Mouse (Mus musculus): ENCODE results near the gene Rfx5. TPM values are rescaled to one million over a fixed set of nuclear protein-coding genes. Genes with fewer than 3 reads are reported as not detected.
"Not testable (repeated sequence)": the region's sequence is repeated elsewhere in the genome, so short reads cannot be mapped to it uniquely, and the experiment has no call there.

The Rfx5 gene
- polyA plus RNA-seq (2015; fragmentation: Nextera tagmentation; extraction: Ambion mirVana): 5.9 and 6.8 TPM in 2 replicates

DNA sequence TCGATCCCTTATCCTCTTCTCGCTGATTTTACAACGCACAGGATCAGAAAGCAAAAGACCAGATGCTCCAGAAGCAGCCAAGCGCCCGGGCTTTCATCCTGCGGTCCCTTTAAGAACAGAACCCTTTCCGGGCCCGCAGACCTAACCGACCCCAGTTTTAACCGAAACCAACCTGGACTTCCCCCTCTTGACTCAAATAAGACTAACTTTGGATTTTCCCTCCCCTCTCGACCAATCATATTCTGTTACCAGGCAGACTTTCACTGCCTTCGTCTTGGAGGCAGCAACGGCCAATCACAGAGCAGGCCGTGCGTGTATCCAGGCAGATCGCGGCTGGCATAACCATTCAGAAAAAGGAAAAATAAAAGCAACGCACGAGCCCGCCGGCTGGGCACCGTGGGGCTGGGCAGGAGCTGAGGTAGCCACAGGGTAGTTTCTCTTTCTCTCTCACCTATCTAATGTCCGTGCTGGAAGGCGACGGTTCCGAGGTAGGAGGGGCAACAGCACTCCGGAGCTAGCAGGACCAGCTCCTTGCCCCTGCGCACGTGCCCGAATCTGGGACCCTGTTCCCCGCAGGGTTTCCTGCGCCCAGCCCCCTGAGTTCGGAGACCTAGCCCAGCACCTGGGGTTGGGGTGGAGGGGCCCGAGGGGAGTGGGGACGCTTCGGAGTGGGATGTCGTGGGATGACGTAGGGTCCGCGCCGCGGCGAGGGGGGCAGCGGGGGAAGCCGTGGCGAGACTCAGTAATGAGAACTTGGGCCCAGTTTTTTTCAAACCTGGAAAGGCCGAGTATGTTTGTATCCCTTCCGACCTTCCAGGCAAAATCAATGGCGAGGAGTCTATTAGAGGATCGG lies at the start of gene Rfx5:
Gene Rfx5, plus strand, starts transcription at position 312 of the 853 bp plus-strand sequence.
- WGBS: under 1% methylated on average over 45 of the region's 50 CpGs
- no peaks in the 10 kb centered on the region for H3K27me3 ChIP-seq (ENCODE audit: insufficient read depth, low read length)

DNA sequence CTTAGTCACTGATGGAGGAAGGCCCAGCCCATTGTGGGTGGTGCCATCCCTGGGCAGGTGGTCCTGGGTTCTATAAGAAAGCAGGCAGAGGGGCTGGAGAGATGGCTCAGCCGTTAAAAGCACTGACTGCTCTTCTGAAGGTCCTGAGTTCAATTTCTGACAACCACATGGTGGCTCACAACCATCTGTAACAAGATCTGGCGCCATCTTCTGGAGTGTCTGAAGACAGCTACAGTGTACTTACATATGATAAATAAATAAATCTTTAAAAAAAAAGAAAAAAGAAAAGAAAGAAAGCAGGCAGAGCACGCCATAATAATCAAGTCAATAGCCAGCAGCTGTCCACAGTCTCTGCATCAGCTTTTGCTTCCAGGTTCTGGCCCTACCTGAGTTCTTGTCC lies 49.1 kb upstream of the Rfx5 start:
- 64% methylated on average over 3 of the region's 3 CpGs for WGBS
- not testable (repeated sequence) for H3K4me3 ChIP-seq (replicated peaks; ENCODE audit: low read depth, low read length); H3K27ac ChIP-seq; ATAC-seq (replicated peaks; ENCODE audit: low FRiP score, low read depth); H3K4me2 ChIP-seq (ENCODE audit: low read length); H3K9me3 ChIP-seq (replicated peaks; ENCODE audit: low read length); DNase-seq (ENCODE audit: low spot score); H3K36me3 ChIP-seq (ENCODE audit: insufficient read depth, low read length); H3K27me3 ChIP-seq (ENCODE audit: insufficient read depth, low read length); H3K9ac ChIP-seq (ENCODE audit: low read depth, low read length); H3K4me1 ChIP-seq (replicated peaks; ENCODE audit: insufficient read depth, low read length)
- peak; percentile 36 for TF ChIP-seq CTCF (IDR thresholded peaks at IDR 0.05; ENCODE audit: low read depth)

More for the DNA sequence above, at the start of gene Rfx5:
- peak; percentile 96 for ATAC-seq (replicated peaks; ENCODE audit: low FRiP score, low read depth)
- TF ChIP-seq CTCF (IDR thresholded peaks at IDR 0.05; ENCODE audit: low read depth): no peak
- no peaks in the 10 kb centered on the region for H3K9me3 ChIP-seq (replicated peaks; ENCODE audit: low read length)
- H3K36me3 ChIP-seq (ENCODE audit: insufficient read depth, low read length): peaks cover 31% of the 10 kb centered on the region
- H3K9ac ChIP-seq (ENCODE audit: low read depth, low read length): peak within 1 kb of the TSS; percentile 89
- peaks cover 10% of the 10 kb centered on the region; the same call in 1 of the 2 replicates for H3K4me1 ChIP-seq (replicated peaks; ENCODE audit: insufficient read depth, low read length)
- H3K4me2 ChIP-seq (ENCODE audit: low read length): peak within 1 kb of the TSS; percentile 80
- peak within 1 kb of the TSS; percentile 93 for H3K27ac ChIP-seq
- DNase-seq (ENCODE audit: low spot score): peak; percentile 99
- H3K4me3 ChIP-seq (replicated peaks; ENCODE audit: low read depth, low read length): peak within 1 kb of the TSS; percentile 89

DNA sequence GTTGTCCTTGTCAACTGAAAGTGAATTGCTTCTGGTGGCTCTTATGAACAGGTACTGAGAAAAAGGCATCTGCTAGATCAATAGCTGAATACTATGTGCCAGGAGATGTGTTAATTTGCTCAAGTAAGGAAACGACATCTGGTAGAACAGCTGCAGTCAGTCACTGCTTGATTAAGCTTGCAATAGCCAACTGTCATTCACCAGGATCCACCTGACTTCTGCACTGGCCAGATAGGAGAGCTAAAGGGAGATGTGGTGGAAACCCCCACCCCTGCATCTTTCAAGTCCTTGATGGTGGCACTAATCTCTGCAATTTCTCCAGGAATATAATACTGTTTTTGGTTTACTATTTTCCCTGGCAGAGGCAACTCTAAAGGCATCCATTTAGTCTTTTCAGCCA lies 47.4 kb upstream of the Rfx5 start:
- H3K4me1 ChIP-seq (replicated peaks; ENCODE audit: insufficient read depth, low read length): no peaks in the 10 kb centered on the region
- no peak for ATAC-seq (replicated peaks; ENCODE audit: low FRiP score, low read depth)
- no peaks in the 10 kb centered on the region for H3K27me3 ChIP-seq (ENCODE audit: insufficient read depth, low read length)
- H3K27ac ChIP-seq: no peak overlapping the region
- no peaks in the 10 kb centered on the region for H3K36me3 ChIP-seq (ENCODE audit: insufficient read depth, low read length)
- TF ChIP-seq CTCF (IDR thresholded peaks at IDR 0.05; ENCODE audit: low read depth): no peak
- no peak for DNase-seq (ENCODE audit: low spot score)
- H3K9ac ChIP-seq (ENCODE audit: low read depth, low read length): no peak overlapping the region
- no peak overlapping the region for H3K4me3 ChIP-seq (replicated peaks; ENCODE audit: low read depth, low read length)
- H3K4me2 ChIP-seq (ENCODE audit: low read length): no peak overlapping the region
- no peaks in the 10 kb centered on the region for H3K9me3 ChIP-seq (replicated peaks; ENCODE audit: low read length)
- WGBS: 39% methylated on average over 1 of the region's 1 CpGs

DNA sequence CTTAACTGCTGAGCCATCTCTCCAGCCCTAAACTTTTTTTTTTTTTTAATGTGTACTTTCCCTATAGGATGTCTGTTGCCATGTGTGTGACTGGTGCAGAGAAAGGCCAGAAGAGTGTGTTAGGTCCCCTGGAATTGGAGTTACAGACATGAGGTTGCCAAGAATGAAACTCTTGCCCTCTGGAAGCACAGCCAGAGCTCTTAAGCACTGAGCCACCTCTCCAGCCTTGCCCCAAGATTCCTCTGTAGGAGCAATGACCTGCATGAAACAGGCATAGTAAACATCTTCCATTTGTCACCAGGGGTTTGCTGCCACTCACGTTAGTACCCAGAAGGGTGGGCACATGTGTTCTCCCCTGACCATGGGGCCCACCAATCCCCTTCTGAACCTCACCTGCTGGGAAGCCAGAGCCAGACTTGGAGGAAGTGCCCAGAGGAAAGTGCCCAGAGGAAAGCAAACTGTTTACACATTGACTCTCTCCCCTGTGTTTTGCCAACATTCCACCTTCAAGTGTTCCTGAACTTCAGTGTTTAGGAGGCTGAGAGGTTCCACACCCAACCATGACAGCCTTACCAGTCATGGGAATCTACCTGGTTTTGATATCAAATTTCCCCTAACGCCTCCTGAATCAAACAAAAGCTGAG lies 42.7 kb upstream of the Rfx5 start:
- 62% methylated on average over 2 of the region's 2 CpGs for WGBS
- Histone ChIP-seq H3K27me3 (ENCODE audit: insufficient read depth, low read length) (no peaks in the 10 kb centered on the region), H3K4me1 (replicated peaks; ENCODE audit: insufficient read depth, low read length) (no peaks in the 10 kb centered on the region; the same call in 1 of the 2 replicates), H3K27ac (no peak overlapping the region), H3K4me3 (replicated peaks; ENCODE audit: low read depth, low read length) (no peak overlapping the region), H3K9me3 (replicated peaks; ENCODE audit: low read length) (no peaks in the 10 kb centered on the region), H3K9ac (ENCODE audit: low read depth, low read length) (no peak overlapping the region), H3K36me3 (ENCODE audit: insufficient read depth, low read length) (no peaks in the 10 kb centered on the region), H3K4me2 (ENCODE audit: low read length) (no peak overlapping the region)
- no peak for TF ChIP-seq CTCF (IDR thresholded peaks at IDR 0.05; ENCODE audit: low read depth)
- ATAC-seq (replicated peaks; ENCODE audit: low FRiP score, low read depth) (no peak), DNase-seq (ENCODE audit: low spot score) (no peak)

- peak; percentile 71 for ATAC-seq (replicated peaks; ENCODE audit: low FRiP score, low read depth)
- WGBS: 42% methylated on average over 5 of the region's 5 CpGs
- Histone ChIP-seq H3K9ac (ENCODE audit: low read depth, low read length) (no peak overlapping the region), H3K4me1 (replicated peaks; ENCODE audit: insufficient read depth, low read length) (peaks cover 4% of the 10 kb centered on the region; the same call in 1 of the 2 replicates), H3K36me3 (ENCODE audit: insufficient read depth, low read length) (no peaks in the 10 kb centered on the region), H3K27ac (peak overlapping the region; percentile 72), H3K27me3 (ENCODE audit: insufficient read depth, low read length) (no peaks in the 10 kb centered on the region), H3K4me2 (ENCODE audit: low read length) (no peak overlapping the region), H3K9me3 (replicated peaks; ENCODE audit: low read length) (no peaks in the 10 kb centered on the region), H3K4me3 (replicated peaks; ENCODE audit: low read depth, low read length) (no peak overlapping the region)
- TF ChIP-seq CTCF (IDR thresholded peaks at IDR 0.05; ENCODE audit: low read depth): no peak
- peak; percentile 42 for DNase-seq (ENCODE audit: low spot score)
Observed at GRCm38 (mm10) chr3:94913801-94914200, 40.1 kb upstream of the Rfx5 start.

GRCm38 (mm10) chr3:94915903-94916741 lies 37.8 kb upstream of the Rfx5 start:
- DNase-seq (ENCODE audit: low spot score): no peak
- Histone ChIP-seq H3K27me3 (ENCODE audit: insufficient read depth, low read length) (no peaks in the 10 kb centered on the region), H3K9ac (ENCODE audit: low read depth, low read length) (no peak overlapping the region), H3K4me1 (replicated peaks; ENCODE audit: insufficient read depth, low read length) (peaks cover 4% of the 10 kb centered on the region; the same call in 1 of the 2 replicates), H3K36me3 (ENCODE audit: insufficient read depth, low read length) (no peaks in the 10 kb centered on the region), H3K9me3 (replicated peaks; ENCODE audit: low read length) (no peaks in the 10 kb centered on the region), H3K27ac (peak overlapping the region; percentile 37; the same call in 1 of the 2 replicates), H3K4me2 (ENCODE audit: low read length) (no peak overlapping the region), H3K4me3 (replicated peaks; ENCODE audit: low read depth, low read length) (no peak overlapping the region)
- no peak for ATAC-seq (replicated peaks; ENCODE audit: low FRiP score, low read depth)
- 65% methylated on average over 7 of the region's 7 CpGs for WGBS
- no peak for TF ChIP-seq CTCF (IDR thresholded peaks at IDR 0.05; ENCODE audit: low read depth)

Measured in kidney, postnatal 0 days (tissue).